Mouse (Mus musculus) G1E-ER4 (cell line): ENCODE data around the gene Dram1. TPM values are rescaled to one million over a fixed set of nuclear protein-coding genes. Genes with fewer than 3 reads are reported as not detected.

ENCODE experiments used
- GATA1 ChIP-seq: IDR thresholded peaks from one replicate; pipeline ENCODE4 v1.8.0; 2012; ENCODE audit warnings: low read length, inconsistent platforms
- polyA plus RNA-seq: library from polyadenylated mRNA; stranded (reverse); fragments of >175 nt; gene quantifications from 2 replicates; pipeline ENCODE4 v1.2.3, GENCODE M21; 2012

The Dram1 gene
- polyA plus RNA-seq, 1 experiment: not detected

GRCm38 (mm10) chr10:88374984-88375383 lies 3.9 kb downstream of the Dram1 start:
- TF ChIP-seq GATA1: no peak

GRCm38 (mm10) chr10:88372436-88372835 lies 6.4 kb downstream of the Dram1 start:
- no peak for TF ChIP-seq GATA1

- TF ChIP-seq GATA1: no peak
These were observed 7.1 kb downstream of the Dram1 start for GRCm38 (mm10) chr10:88371793-88372192.

- no peak for TF ChIP-seq GATA1
These were observed 9.6 kb downstream of the Dram1 start for GRCm38 (mm10) chr10:88369233-88369632.

GRCm38 (mm10) chr10:88364221-88364620 lies 14.7 kb downstream of the Dram1 start:
- no peak for TF ChIP-seq GATA1

- TF ChIP-seq GATA1: no peak
These were observed 16.7 kb downstream of the Dram1 start for GRCm38 (mm10) chr10:88362218-88362617.

- TF ChIP-seq GATA1: no peak
These were observed 21.8 kb downstream of the Dram1 start for GRCm38 (mm10) chr10:88356983-88357559.

- TF ChIP-seq GATA1: no peak
These were observed 22.5 kb downstream of the Dram1 start for GRCm38 (mm10) chr10:88356114-88356982.

GRCm38 (mm10) chr10:88354599-88354998 lies 24.3 kb downstream of the Dram1 start:
- TF ChIP-seq GATA1: no peak

GRCm38 (mm10) chr10:88352549-88352948 lies 26.3 kb downstream of the Dram1 start:
- TF ChIP-seq GATA1: no peak

- no peak for TF ChIP-seq GATA1
These were observed 27.3 kb downstream of the Dram1 start for GRCm38 (mm10) chr10:88351411-88352103.

- TF ChIP-seq GATA1: no peak
These were observed 28.2 kb downstream of the Dram1 start for GRCm38 (mm10) chr10:88350687-88351086.

GRCm38 (mm10) chr10:88349800-88350199 lies 29.1 kb downstream of the Dram1 start:
- TF ChIP-seq GATA1: no peak

GRCm38 (mm10) chr10:88346454-88347245 lies 32.2 kb downstream of the Dram1 start:
- no peak for TF ChIP-seq GATA1

GRCm38 (mm10) chr10:88345899-88346401 lies 32.9 kb downstream of the Dram1 start:
- TF ChIP-seq GATA1: no peak
